In the genomic region with DNA sequence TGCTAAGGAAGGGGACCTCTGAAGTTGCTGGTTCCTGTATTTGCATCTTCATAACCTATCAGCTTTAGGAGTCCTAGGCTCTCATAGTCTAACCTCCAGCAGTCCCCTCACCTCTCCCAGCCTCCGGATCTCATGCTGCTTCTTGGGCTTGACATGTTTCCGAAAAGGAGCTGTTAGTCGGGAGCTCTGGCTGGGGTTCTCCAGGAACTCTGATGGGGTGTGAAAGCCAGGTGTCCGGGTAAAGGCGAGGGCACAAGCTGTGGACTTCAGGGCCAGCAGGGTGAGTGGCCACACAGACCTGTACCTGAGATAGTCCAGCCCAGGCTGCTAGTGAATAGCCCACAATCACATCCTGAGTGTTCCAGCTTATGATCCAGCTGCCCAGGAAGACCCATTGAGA, we compare ENCODE assay signal across 19 mouse cellular contexts. TPM values are rescaled to one million over a fixed set of nuclear protein-coding genes. Genes with fewer than 3 reads are reported as not detected.
DNase-seq lines count a peak whose midpoint lies in the region; TF ChIP-seq lines count a peak whose summit lies in the region.
"Had no signal": no experiment of that assay in that cellular context is flagged by ENCODE, and none has a peak within 500 bp of the region (broad histone marks: within the 10 kb centered on the region; RNA-seq: fewer than 3 reads in every experiment).

No protein-coding gene starts in this region.

- H3ac ChIP-seq in myocyte (ENCODE audit: control insufficient read depth, insufficient read length) = no peak overlapping the region

- no peak overlapping the region for H3K4me3 ChIP-seq in myocyte

- H3K4me2 ChIP-seq in myocyte (ENCODE audit: low read depth) = no peak overlapping the region

- peak; percentile 90 for DNase-seq in heart, adult 11 months
- no peak for DNase-seq in heart, adult 18-20 months
- no peak for DNase-seq in kidney, postnatal 4 days
- DNase-seq: adrenal gland, adult 2 months; adrenal gland, adult 8-10 months; adrenal gland, postnatal 10 days; adrenal gland, postnatal 14 days; adrenal gland, postnatal 25 days; adrenal gland, postnatal 36 days; B cell, adult 2 months; cerebellum, adult 11 months; cerebellum, adult 11-12 months; cerebellum, adult 18-20 months had no signal

- no peaks in the 10 kb centered on the region for H3K27me3 ChIP-seq in myocyte (ENCODE audit: control insufficient read depth, insufficient read depth, insufficient read length)
- H3K27me3 ChIP-seq: CH12.LX, Patski had no signal

- peaks cover 43% of the 10 kb centered on the region for H3K36me3 ChIP-seq in myocyte (ENCODE audit: control insufficient read depth, insufficient read depth)

- peaks cover 37% of the 10 kb centered on the region for H3K79me2 ChIP-seq in myocyte (ENCODE audit: control insufficient read depth, insufficient read depth)

- no peak for TF ChIP-seq POLR2A in myocyte (IDR thresholded peaks at IDR 0.05; ENCODE audit: insufficient read length, low read depth)

TF ChIP-seq in myocyte, 11 proteins besides CTCF, POLR2A, EP300 and RAD21:
- no peak for TF ChIP-seq MYOG (IDR thresholded peaks at IDR 0.05; ENCODE audit: control insufficient read depth in 1 of 3, insufficient read depth in 1 of 3, insufficient read length in 2 of 3, low read depth in 2 of 3)
- TF ChIP-seq POLR2AphosphoS2 (IDR thresholded peaks at IDR 0.05; ENCODE audit: insufficient read length, low read depth) = peak; percentile 62

RNA-seq across cellular contexts. Expression of a gene that starts 2.7 kb away (rescaled TPM):
- 10 to 100 TPM; 10.8 to 11.5 TPM for total RNA-seq in heart, adult 18-20 months (2021)
- polyA plus RNA-seq in myocyte (2012; fragmentation: generic; extraction: Trizol) = 19.4 TPM

RNA-seq across cellular contexts. Expression of a gene that starts 3.1 kb away (rescaled TPM):
- 1 to 10 TPM; 4.8 to 5.1 TPM for total RNA-seq in heart, adult 18-20 months (2021)
- polyA plus RNA-seq in myocyte (2012; fragmentation: generic; extraction: Trizol) = 7.0 TPM

RNA-seq across cellular contexts. Expression of a gene that starts 8.1 kb away (rescaled TPM):
- 10 to 100 TPM; 75.0 to 77.9 TPM for total RNA-seq in heart, adult 18-20 months (2021)
- 114 TPM for polyA plus RNA-seq in myocyte (2012; fragmentation: generic; extraction: Trizol)

RNA-seq across cellular contexts. Expression of a gene that starts 21.0 kb away (rescaled TPM):
- not detected for total RNA-seq in heart, adult 18-20 months (2021)
- 67.6 TPM for polyA plus RNA-seq in myocyte (2012; fragmentation: generic; extraction: Trizol)
- total RNA-seq: adrenal gland, postnatal 14 days; adrenal gland, postnatal 25 days had no signal
- polyA plus RNA-seq: activated CD4-positive, CD25-positive, alpha-beta regulatory T cell, adult 4 months; adrenal gland, adult 2 months; CD4-positive, CD25-positive, alpha-beta regulatory T cell, adult 4 months; G1E had no signal

RNA-seq across cellular contexts. Expression of a gene that starts 21.3 kb away (rescaled TPM):
- total RNA-seq in heart, adult 18-20 months (2021) = 100 to 1,000 TPM; 111 to 117 TPM
- 200 TPM for polyA plus RNA-seq in myocyte (2012; fragmentation: generic; extraction: Trizol)
